Mouse (Mus musculus): ENCODE data around the gene Abcc8. TPM values are rescaled to one million over a fixed set of nuclear protein-coding genes. Genes with fewer than 3 reads are reported as not detected.
A peak's percentile ranks its signal among the peaks of the same experiment; 100 is the strongest.

Gene Abcc8
- polyA plus RNA-seq, 1 experiment from 2014 or later, result 2.6 TPM

DNA sequence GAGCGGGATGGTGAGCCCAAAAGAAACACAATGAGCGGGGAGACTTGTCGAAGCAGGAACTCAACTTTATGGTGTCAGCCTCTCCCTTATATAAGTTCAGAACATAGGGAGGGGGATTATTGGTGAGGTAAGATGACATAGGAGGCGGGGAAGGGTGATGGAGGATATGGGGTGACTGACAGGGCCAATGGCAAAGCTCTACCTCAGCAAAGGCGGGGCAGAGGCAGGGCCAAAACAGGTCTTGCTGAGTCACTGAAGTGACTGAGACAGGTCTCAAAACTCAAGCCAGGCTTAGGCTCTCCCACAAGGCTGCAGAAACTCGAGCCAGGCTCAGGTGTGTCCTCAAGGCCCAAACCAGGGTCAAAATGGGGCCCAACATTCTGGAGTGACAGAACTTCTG is 93.5 kb downstream of the Abcc8 start:
- H3K4me2 ChIP-seq (replicated peaks; ENCODE audit: low read depth, low read length), result no peak overlapping the region
- H3K4me3 ChIP-seq (ENCODE audit: low read length), result no peak overlapping the region
- H3K9me3 ChIP-seq (ENCODE audit: low read length), result peaks cover 9% of the 10 kb centered on the region
- peaks cover 4% of the 10 kb centered on the region; the same call in 1 of the 2 replicates for H3K4me1 ChIP-seq (ENCODE audit: insufficient read depth, low read length)
- H3K27ac ChIP-seq (ENCODE audit: low read length), result no peak overlapping the region
- no peaks in the 10 kb centered on the region for H3K27me3 ChIP-seq (ENCODE audit: insufficient read depth, low read length)
- H3K9ac ChIP-seq (replicated peaks; ENCODE audit: low read length), result no peak overlapping the region
- 75% methylated on average over 6 of the region's 6 CpGs for WGBS
- no peak for ATAC-seq (ENCODE audit: low FRiP score, low TSS enrichment)
- H3K36me3 ChIP-seq (ENCODE audit: insufficient read depth, low read length), result peaks cover 26% of the 10 kb centered on the region

DNA sequence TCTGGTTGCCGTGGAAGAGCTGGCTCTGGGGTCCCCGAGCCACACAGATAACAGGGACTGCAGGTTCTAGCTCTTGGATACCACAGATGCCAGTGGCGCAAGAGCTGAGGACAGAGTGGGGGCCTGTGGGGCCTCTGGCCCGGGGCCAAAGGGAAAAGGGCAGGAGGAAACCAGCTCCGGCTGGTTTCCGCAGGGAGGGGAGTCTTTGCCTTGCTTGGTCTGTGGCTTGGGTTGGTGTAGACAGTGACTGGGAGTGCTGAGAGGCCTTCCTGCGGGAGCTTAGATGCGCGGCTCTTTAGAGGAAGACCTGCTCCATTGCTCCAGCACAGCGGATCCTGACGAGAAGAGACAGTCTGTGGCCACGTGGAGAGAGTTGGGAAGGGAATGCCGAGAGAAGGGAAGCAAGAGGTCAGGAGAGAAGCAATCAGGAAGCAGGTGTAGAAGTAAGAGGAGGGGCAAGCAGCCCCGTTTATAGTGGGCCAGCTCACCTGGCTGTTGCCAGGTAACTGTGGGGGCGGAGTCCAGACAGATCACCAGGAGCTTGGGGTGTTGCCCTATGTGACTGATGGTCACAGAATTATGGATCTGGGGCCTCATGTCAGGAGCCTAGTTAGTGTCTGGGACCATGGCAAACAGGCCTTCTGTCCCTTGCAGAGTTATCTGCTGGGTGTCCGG is 94.9 kb downstream of the Abcc8 start:
- Histone ChIP-seq H3K36me3 (ENCODE audit: insufficient read depth, low read length) (peaks cover 40% of the 10 kb centered on the region), H3K4me3 (ENCODE audit: low read length) (no peak overlapping the region), H3K27ac (ENCODE audit: low read length) (no peak overlapping the region; the same call in 1 of the 2 replicates), H3K9me3 (ENCODE audit: low read length) (peaks cover 9% of the 10 kb centered on the region), H3K9ac (replicated peaks; ENCODE audit: low read length) (no peak overlapping the region), H3K4me1 (ENCODE audit: insufficient read depth, low read length) (peaks cover 4% of the 10 kb centered on the region; the same call in 1 of the 2 replicates), H3K27me3 (ENCODE audit: insufficient read depth, low read length) (no peaks in the 10 kb centered on the region), H3K4me2 (replicated peaks; ENCODE audit: low read depth, low read length) (no peak overlapping the region)
- 61% methylated on average over 16 of the region's 16 CpGs for WGBS
- peak; percentile 50 for ATAC-seq (ENCODE audit: low FRiP score, low TSS enrichment)

- Histone ChIP-seq H3K4me1 (ENCODE audit: insufficient read depth, low read length) (peaks cover 4% of the 10 kb centered on the region; the same call in 1 of the 2 replicates), H3K9ac (replicated peaks; ENCODE audit: low read length) (no peak overlapping the region), H3K36me3 (ENCODE audit: insufficient read depth, low read length) (peaks cover 43% of the 10 kb centered on the region), H3K4me2 (replicated peaks; ENCODE audit: low read depth, low read length) (no peak overlapping the region), H3K27me3 (ENCODE audit: insufficient read depth, low read length) (no peaks in the 10 kb centered on the region), H3K4me3 (ENCODE audit: low read length) (no peak overlapping the region), H3K9me3 (ENCODE audit: low read length) (peaks cover 5% of the 10 kb centered on the region), H3K27ac (ENCODE audit: low read length) (no peak overlapping the region)
- ATAC-seq (ENCODE audit: low FRiP score, low TSS enrichment), result no peak
- 93% methylated on average over 10 of the region's 10 CpGs for WGBS
Measured at GRCm38 (mm10) chr7:46084024-46084423, 95.8 kb downstream of the Abcc8 start.

- ATAC-seq (ENCODE audit: low FRiP score, low TSS enrichment), result no peak
- no peak overlapping the region for H3K27ac ChIP-seq (ENCODE audit: low read length)
- H3K4me3 ChIP-seq (ENCODE audit: low read length), result no peak overlapping the region
- no peaks in the 10 kb centered on the region for H3K9me3 ChIP-seq (ENCODE audit: low read length)
- 92% methylated on average over 12 of the region's 12 CpGs for WGBS
- no peak overlapping the region for H3K4me2 ChIP-seq (replicated peaks; ENCODE audit: low read depth, low read length)
- H3K9ac ChIP-seq (replicated peaks; ENCODE audit: low read length), result no peak overlapping the region
- H3K4me1 ChIP-seq (ENCODE audit: insufficient read depth, low read length), result no peaks in the 10 kb centered on the region
- peaks cover 55% of the 10 kb centered on the region for H3K36me3 ChIP-seq (ENCODE audit: insufficient read depth, low read length)
- no peaks in the 10 kb centered on the region for H3K27me3 ChIP-seq (ENCODE audit: insufficient read depth, low read length)
Measured at GRCm38 (mm10) chr7:46077675-46078074, 102.2 kb downstream of the Abcc8 start.

DNA sequence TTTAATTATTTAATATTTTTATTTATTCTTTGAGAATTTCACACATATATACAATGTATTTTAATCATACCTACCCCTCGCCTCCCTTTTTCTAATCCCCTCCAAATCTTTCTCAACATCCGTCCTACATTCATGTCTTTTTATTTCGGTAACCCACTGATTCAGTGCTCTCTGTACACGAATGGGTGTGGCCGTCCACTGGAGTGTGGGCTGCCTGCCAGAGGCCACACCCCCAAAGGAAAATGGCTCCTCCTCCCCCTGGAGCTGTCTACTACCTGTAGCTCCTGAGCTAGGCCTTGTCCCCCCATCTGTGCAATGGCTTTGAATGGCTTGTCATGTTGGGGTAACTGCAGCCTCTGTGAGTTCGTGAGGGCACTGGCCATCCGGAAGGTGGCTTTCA is 103.0 kb downstream of the Abcc8 start:
- Histone ChIP-seq H3K9ac (replicated peaks; ENCODE audit: low read length) (no peak overlapping the region), H3K4me3 (ENCODE audit: low read length) (no peak overlapping the region), H3K4me2 (replicated peaks; ENCODE audit: low read depth, low read length) (no peak overlapping the region), H3K27me3 (ENCODE audit: insufficient read depth, low read length) (no peaks in the 10 kb centered on the region), H3K4me1 (ENCODE audit: insufficient read depth, low read length) (no peaks in the 10 kb centered on the region), H3K36me3 (ENCODE audit: insufficient read depth, low read length) (peaks cover 56% of the 10 kb centered on the region), H3K27ac (ENCODE audit: low read length) (no peak overlapping the region), H3K9me3 (ENCODE audit: low read length) (no peaks in the 10 kb centered on the region)
- WGBS, result 89% methylated on average over 7 of the region's 7 CpGs
- no peak for ATAC-seq (ENCODE audit: low FRiP score, low TSS enrichment)

GRCm38 (mm10) chr7:46068831-46069230 is 111.0 kb downstream of the Abcc8 start:
- no peaks in the 10 kb centered on the region for H3K9me3 ChIP-seq (ENCODE audit: low read length)
- H3K27me3 ChIP-seq (ENCODE audit: insufficient read depth, low read length), result no peaks in the 10 kb centered on the region
- H3K4me2 ChIP-seq (replicated peaks; ENCODE audit: low read depth, low read length), result no peak overlapping the region
- no peaks in the 10 kb centered on the region for H3K4me1 ChIP-seq (ENCODE audit: insufficient read depth, low read length)
- no peak overlapping the region for H3K4me3 ChIP-seq (ENCODE audit: low read length)
- WGBS, result 95% methylated on average over 8 of the region's 8 CpGs
- peaks cover 75% of the 10 kb centered on the region for H3K36me3 ChIP-seq (ENCODE audit: insufficient read depth, low read length)
- H3K9ac ChIP-seq (replicated peaks; ENCODE audit: low read length), result no peak overlapping the region
- H3K27ac ChIP-seq (ENCODE audit: low read length), result no peak overlapping the region
- no peak for ATAC-seq (ENCODE audit: low FRiP score, low TSS enrichment)

GRCm38 (mm10) chr7:46063296-46063695 is 116.5 kb downstream of the Abcc8 start:
- Histone ChIP-seq H3K4me2 (replicated peaks; ENCODE audit: low read depth, low read length) (no peak overlapping the region), H3K36me3 (ENCODE audit: insufficient read depth, low read length) (peaks cover 56% of the 10 kb centered on the region), H3K27ac (ENCODE audit: low read length) (no peak overlapping the region), H3K9ac (replicated peaks; ENCODE audit: low read length) (no peak overlapping the region), H3K27me3 (ENCODE audit: insufficient read depth, low read length) (no peaks in the 10 kb centered on the region), H3K4me1 (ENCODE audit: insufficient read depth, low read length) (no peaks in the 10 kb centered on the region), H3K4me3 (ENCODE audit: low read length) (no peak overlapping the region), H3K9me3 (ENCODE audit: low read length) (no peaks in the 10 kb centered on the region)
- WGBS, result 94% methylated on average over 6 of the region's 6 CpGs
- no peak for ATAC-seq (ENCODE audit: low FRiP score, low TSS enrichment)

- WGBS, result 95% methylated on average over 16 of the region's 16 CpGs
- Histone ChIP-seq H3K27ac (ENCODE audit: low read length) (no peak overlapping the region), H3K36me3 (ENCODE audit: insufficient read depth, low read length) (peaks cover 60% of the 10 kb centered on the region), H3K9ac (replicated peaks; ENCODE audit: low read length) (no peak overlapping the region), H3K4me1 (ENCODE audit: insufficient read depth, low read length) (no peaks in the 10 kb centered on the region), H3K27me3 (ENCODE audit: insufficient read depth, low read length) (no peaks in the 10 kb centered on the region), H3K9me3 (ENCODE audit: low read length) (no peaks in the 10 kb centered on the region), H3K4me2 (replicated peaks; ENCODE audit: low read depth, low read length) (no peak overlapping the region), H3K4me3 (ENCODE audit: low read length) (no peak overlapping the region)
- ATAC-seq (ENCODE audit: low FRiP score, low TSS enrichment), result no peak
Measured at GRCm38 (mm10) chr7:46061614-46062013, 118.2 kb downstream of the Abcc8 start.

- 92% methylated on average over 8 of the region's 8 CpGs for WGBS
- no peaks in the 10 kb centered on the region for H3K9me3 ChIP-seq (ENCODE audit: low read length)
- peaks cover 59% of the 10 kb centered on the region for H3K36me3 ChIP-seq (ENCODE audit: insufficient read depth, low read length)
Measured at GRCm38 (mm10) chr7:46060688-46061087, 119.1 kb downstream of the Abcc8 start.

DNA sequence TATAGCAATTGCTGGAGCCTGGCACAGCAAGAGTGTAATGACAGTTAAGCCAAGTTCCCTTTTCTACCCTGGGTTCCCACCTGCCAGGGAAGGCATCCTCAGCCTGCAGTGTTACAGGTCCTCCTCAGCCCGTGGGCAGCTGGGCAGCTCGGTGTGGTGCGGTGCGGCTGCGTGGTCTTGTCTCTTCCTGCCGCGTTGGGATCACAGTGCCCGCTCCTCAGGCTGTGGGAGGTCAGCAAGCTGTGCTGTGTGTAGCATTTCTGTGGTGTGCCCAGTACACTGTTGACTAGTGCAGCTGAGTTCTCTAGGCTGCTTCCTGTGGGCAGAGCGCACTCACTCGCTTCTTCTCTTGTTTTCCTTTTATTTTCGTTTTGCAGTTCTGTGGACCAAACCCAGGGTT is 121.0 kb downstream of the Abcc8 start:
- no peaks in the 10 kb centered on the region for H3K4me1 ChIP-seq (ENCODE audit: insufficient read depth, low read length)
- H3K27me3 ChIP-seq (ENCODE audit: insufficient read depth, low read length), result no peaks in the 10 kb centered on the region
- no peak overlapping the region for H3K4me2 ChIP-seq (replicated peaks; ENCODE audit: low read depth, low read length)
- no peak overlapping the region for H3K4me3 ChIP-seq (ENCODE audit: low read length)
- H3K9ac ChIP-seq (replicated peaks; ENCODE audit: low read length), result no peak overlapping the region
- H3K9me3 ChIP-seq (ENCODE audit: low read length), result no peaks in the 10 kb centered on the region
- H3K27ac ChIP-seq (ENCODE audit: low read length), result no peak overlapping the region
- peaks cover 70% of the 10 kb centered on the region for H3K36me3 ChIP-seq (ENCODE audit: insufficient read depth, low read length)
- 89% methylated on average over 11 of the region's 11 CpGs for WGBS
- ATAC-seq (ENCODE audit: low FRiP score, low TSS enrichment), result no peak

More at GRCm38 (mm10) chr7:46060688-46061087, 119.1 kb downstream of the Abcc8 start:
- H3K4me2 ChIP-seq (replicated peaks; ENCODE audit: low read depth, low read length), result no peak overlapping the region
- no peak overlapping the region for H3K9ac ChIP-seq (replicated peaks; ENCODE audit: low read length)
- no peak overlapping the region for H3K4me3 ChIP-seq (ENCODE audit: low read length)
- H3K4me1 ChIP-seq (ENCODE audit: insufficient read depth, low read length), result no peaks in the 10 kb centered on the region
- no peak for ATAC-seq (ENCODE audit: low FRiP score, low TSS enrichment)
- H3K27ac ChIP-seq (ENCODE audit: low read length), result no peak overlapping the region
- H3K27me3 ChIP-seq (ENCODE audit: insufficient read depth, low read length), result no peaks in the 10 kb centered on the region
